Mouse (Mus musculus) spleen, adult 2 months (tissue): ENCODE results near the gene 1700102P08Rik. TPM values are rescaled to one million over a fixed set of nuclear protein-coding genes. Genes with fewer than 3 reads are reported as not detected.

Experiments
- DNase-seq, 2 experiments: peaks; one replicate each; pipeline versions ENCODE4 v3.0.0 to v3.0.0-alpha.2; 2012 to 2021; ENCODE audit warnings: low spot score in 2 of 2, low read depth in 1 of 2
- H3K27ac ChIP-seq: fragments of 200-500 bp; 2 replicates; pipeline ENCODE4 v1.5.1; 2012; ENCODE audit warnings: low read length, inconsistent platforms; ENCODE audit not compliant: insufficient read depth
- H3K27me3 ChIP-seq: fragments of 200-500 bp; 2 replicates; pipeline ENCODE4 v1.6.1; 2012; ENCODE audit warnings: mild to moderate bottlenecking, moderate library complexity, low read length, inconsistent platforms; ENCODE audit not compliant: control insufficient read depth, insufficient read depth
- H3K36me3 ChIP-seq: fragments of 200-500 bp; 2 replicates; pipeline ENCODE4 v1.6.1; 2012; ENCODE audit warnings: mild to moderate bottlenecking, low read length, inconsistent platforms; ENCODE audit not compliant: control insufficient read depth, insufficient read depth
- H3K4me1 ChIP-seq: fragments of 200-500 bp; 2 replicates; pipeline ENCODE4 v1.6.1; 2011; ENCODE audit warnings: inconsistent platforms; ENCODE audit not compliant: control insufficient read depth, insufficient read depth, insufficient read length
- H3K4me3 ChIP-seq: fragments of 200-500 bp; 2 replicates; pipeline ENCODE4 v1.5.1; 2011; ENCODE audit warnings: mild to moderate bottlenecking, inconsistent platforms; ENCODE audit not compliant: insufficient read depth, insufficient read length; ENCODE audit errors: extremely low read depth
- CTCF ChIP-seq: fragments of 200-500 bp; IDR thresholded peaks from 2 replicates; pipeline ENCODE4 v1.5.1; 2011; ENCODE audit warnings: mild to moderate bottlenecking, inconsistent platforms; ENCODE audit not compliant: insufficient read depth, insufficient read length, insufficient replicate concordance; ENCODE audit errors: extremely low read depth
- POLR2A ChIP-seq: fragments of 200-500 bp; IDR thresholded peaks from 2 replicates; pipeline ENCODE4 v1.6.1; 2011; ENCODE audit warnings: low read depth, low read length, inconsistent platforms
- WGBS: fragments of 180-500 bp; shearing (Covaris S2); methylation state at CpG from one replicate; pipeline ENCODE4 v1.1.7; 2018; 5-methylcytosine and 5-hydroxymethylcytosine counted together
- polyA plus RNA-seq: library from polyadenylated mRNA; depleted of rRNA; stranded (reverse); fragments of >200 nt; gene quantifications from 2 replicates; pipeline ENCODE4 v1.2.3, GENCODE M21; 2012

The 1700102P08Rik gene
- polyA plus RNA-seq, 1 experiment = 0.49 TPM

- no peak for TF ChIP-seq CTCF
- no peak for TF ChIP-seq POLR2A
- Histone ChIP-seq H3K27me3 (no peaks in the 10 kb centered on the region), H3K36me3 (peaks cover 72% of the 10 kb centered on the region), H3K27ac (no peak overlapping the region), H3K4me1 (no peaks in the 10 kb centered on the region), H3K4me3 (no peak overlapping the region)
- no peak for DNase-seq
- WGBS = 95% methylated on average over 10 of the region's 10 CpGs
These were observed 4.0 kb upstream of the 1700102P08Rik start for GRCm38 (mm10) chr9:108388601-108389000.

DNA sequence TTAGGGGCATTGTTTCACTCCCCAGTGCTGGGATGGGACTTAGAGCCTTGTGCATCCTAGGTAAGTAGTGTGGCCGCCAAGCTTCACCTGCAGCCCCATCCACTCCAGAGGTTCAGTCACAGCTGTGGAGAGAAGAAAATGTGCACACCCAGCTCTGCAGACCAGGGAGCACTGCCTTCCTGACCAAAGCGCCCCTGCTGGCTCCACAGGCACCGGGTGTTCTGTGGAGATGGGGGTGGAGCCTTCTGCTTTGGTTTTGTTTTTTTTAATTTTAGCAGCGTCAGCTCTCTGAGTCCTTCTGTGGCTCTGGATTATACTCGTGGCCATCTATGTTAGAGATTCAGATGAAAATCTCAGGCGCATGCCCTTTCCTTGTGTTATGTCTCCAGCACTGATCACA, 3.4 kb upstream of the 1700102P08Rik start:
- Histone ChIP-seq H3K36me3 (peaks cover 68% of the 10 kb centered on the region), H3K4me1 (no peaks in the 10 kb centered on the region), H3K4me3 (no peak overlapping the region), H3K27ac (no peak overlapping the region), H3K27me3 (no peaks in the 10 kb centered on the region)
- 76% methylated on average over 6 of the region's 6 CpGs for WGBS
- no peak for DNase-seq
- no peak for TF ChIP-seq CTCF
- no peak for TF ChIP-seq POLR2A

GRCm38 (mm10) chr9:108394191-108394590, 1.6 kb downstream of the 1700102P08Rik start:
- Histone ChIP-seq H3K4me3 (no peak overlapping the region), H3K27ac (no peak overlapping the region), H3K4me1 (no peaks in the 10 kb centered on the region), H3K27me3 (no peaks in the 10 kb centered on the region), H3K36me3 (peaks cover 32% of the 10 kb centered on the region)
- DNase-seq = no peak
- TF ChIP-seq CTCF (no peak), POLR2A (no peak)
- 96% methylated on average over 6 of the region's 6 CpGs for WGBS

GRCm38 (mm10) chr9:108395427-108395826, 2.8 kb downstream of the 1700102P08Rik start:
- no peak overlapping the region for H3K4me3 ChIP-seq
- H3K36me3 ChIP-seq = peaks cover 24% of the 10 kb centered on the region
- WGBS = 92% methylated on average over 1 of the region's 1 CpGs
- no peak overlapping the region for H3K27ac ChIP-seq
- H3K27me3 ChIP-seq = no peaks in the 10 kb centered on the region
- H3K4me1 ChIP-seq = no peaks in the 10 kb centered on the region
- no peak for TF ChIP-seq CTCF
- TF ChIP-seq POLR2A = no peak
- no peak for DNase-seq

GRCm38 (mm10) chr9:108398324-108398723, 5.7 kb downstream of the 1700102P08Rik start:
- no peak for TF ChIP-seq POLR2A
- no peak for TF ChIP-seq CTCF
- WGBS = 94% methylated on average over 3 of the region's 3 CpGs
- Histone ChIP-seq H3K27ac (no peak overlapping the region), H3K27me3 (no peaks in the 10 kb centered on the region), H3K4me3 (no peak overlapping the region), H3K36me3 (peaks cover 4% of the 10 kb centered on the region; the same call in 1 of the 2 replicates), H3K4me1 (no peaks in the 10 kb centered on the region)
- no peak for DNase-seq

GRCm38 (mm10) chr9:108401186-108401960, 8.8 kb downstream of the 1700102P08Rik start:
- Histone ChIP-seq H3K36me3 (no peaks in the 10 kb centered on the region), H3K27me3 (no peaks in the 10 kb centered on the region), H3K27ac (no peak overlapping the region), H3K4me1 (no peaks in the 10 kb centered on the region), H3K4me3 (no peak overlapping the region)
- 86% methylated on average over 7 of the region's 7 CpGs for WGBS
- TF ChIP-seq POLR2A = no peak
- TF ChIP-seq CTCF = no peak
- DNase-seq = no peak

GRCm38 (mm10) chr9:108403081-108403480, 10.5 kb downstream of the 1700102P08Rik start:
- H3K36me3 ChIP-seq = no peaks in the 10 kb centered on the region
- no peak overlapping the region for H3K4me3 ChIP-seq
- H3K27ac ChIP-seq = no peak overlapping the region
- TF ChIP-seq CTCF = no peak
- TF ChIP-seq POLR2A = no peak
- H3K4me1 ChIP-seq = no peaks in the 10 kb centered on the region
- no peaks in the 10 kb centered on the region for H3K27me3 ChIP-seq
- WGBS = 86% methylated on average over 4 of the region's 4 CpGs
- no peak for DNase-seq
